Mouse (Mus musculus): ENCODE data around the gene Doxl2. TPM values are rescaled to one million over a fixed set of nuclear protein-coding genes. Genes with fewer than 3 reads are reported as not detected.

Doxl2 gene
- total RNA-seq, 2 experiments from 2014 or later, result not detected

DNA sequence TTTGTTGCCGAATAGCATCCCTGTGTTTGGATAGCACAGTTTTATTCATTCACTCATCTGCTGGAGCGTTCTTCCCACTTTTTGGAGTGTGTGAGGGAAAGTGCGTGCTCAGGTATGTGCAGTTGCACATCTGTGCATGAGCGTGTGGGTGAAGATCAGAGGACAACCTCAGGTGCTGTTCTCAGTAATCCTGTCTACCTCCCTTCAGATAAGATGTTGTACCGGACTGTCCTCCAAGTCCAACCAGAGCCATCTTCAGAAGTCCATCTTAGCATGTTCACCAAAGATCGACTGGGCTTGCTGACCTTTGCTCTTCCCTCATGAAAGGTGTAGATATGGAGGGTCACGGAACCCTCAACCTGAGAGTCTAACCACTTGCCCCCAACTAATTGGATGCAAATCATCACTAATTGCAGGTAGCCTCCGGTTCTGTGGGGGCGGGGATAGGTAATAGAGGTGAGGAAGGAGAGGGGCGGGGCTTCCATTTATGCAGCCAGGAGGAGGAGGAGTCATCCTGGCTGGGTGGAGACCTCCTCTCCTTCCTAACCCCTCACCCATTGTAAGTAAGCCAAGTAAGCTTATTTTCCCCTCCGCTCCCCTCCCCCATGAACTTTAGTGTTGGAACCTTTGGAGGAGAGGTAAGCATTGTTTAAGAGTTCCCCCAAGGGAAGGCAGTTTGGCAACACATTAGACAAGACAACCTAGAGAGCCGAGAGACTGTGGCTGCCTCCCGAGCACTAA is 33.8 kb downstream of the Doxl2 start:
- ATAC-seq (replicated peaks; ENCODE audit: low FRiP score, poor library complexity, severe bottlenecking), result no peak

DNA sequence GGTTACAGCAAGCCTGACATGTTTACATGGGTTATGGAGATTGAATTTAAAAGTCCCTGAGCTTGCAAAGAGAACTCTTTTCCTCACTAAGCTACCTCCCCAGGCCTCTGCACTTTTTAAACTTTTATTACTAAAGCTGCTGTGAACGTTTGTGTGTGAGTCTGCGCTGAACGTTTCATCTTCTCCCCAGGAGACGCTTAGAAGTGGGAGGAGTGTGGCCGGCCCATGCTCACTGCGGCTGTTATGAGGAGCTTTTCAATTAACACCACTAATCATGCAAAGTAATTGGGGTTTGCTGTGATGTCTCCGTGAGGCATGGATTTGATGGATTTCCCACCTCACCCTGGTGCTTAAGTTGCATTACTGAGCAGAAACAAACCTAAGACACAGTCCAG is 34.4 kb downstream of the Doxl2 start:
- no peak for ATAC-seq (replicated peaks; ENCODE audit: low FRiP score, poor library complexity, severe bottlenecking)

DNA sequence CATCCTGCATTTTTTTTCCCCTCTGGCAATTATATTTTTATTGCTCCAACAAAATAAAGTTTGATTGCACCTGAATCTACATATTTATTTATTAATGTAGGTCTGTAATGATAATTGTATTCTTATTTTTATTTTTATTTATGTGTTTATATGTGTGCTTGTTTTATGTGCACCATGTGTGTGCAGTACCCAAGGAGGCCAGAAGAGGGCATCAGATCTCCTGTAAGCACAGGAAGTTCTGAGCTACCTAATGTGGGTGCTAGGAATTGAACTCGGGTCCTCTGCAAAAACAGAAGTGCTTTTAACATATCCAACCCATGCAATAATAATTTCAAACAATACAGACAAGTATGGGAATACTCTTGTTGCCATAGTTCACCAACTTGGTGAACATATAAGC is 34.9 kb downstream of the Doxl2 start:
- ATAC-seq (replicated peaks; ENCODE audit: low FRiP score, poor library complexity, severe bottlenecking), result no peak

GRCm38 (mm10) chr6:49011191-49011590 is 36.4 kb downstream of the Doxl2 start:
- no peak for ATAC-seq (replicated peaks; ENCODE audit: low FRiP score, poor library complexity, severe bottlenecking)

GRCm38 (mm10) chr6:49013023-49013422 is 38.3 kb downstream of the Doxl2 start:
- no peak for ATAC-seq (replicated peaks; ENCODE audit: low FRiP score, poor library complexity, severe bottlenecking)

GRCm38 (mm10) chr6:49013458-49013857 is 38.7 kb downstream of the Doxl2 start:
- ATAC-seq (replicated peaks; ENCODE audit: low FRiP score, poor library complexity, severe bottlenecking), result no peak

- ATAC-seq (replicated peaks; ENCODE audit: low FRiP score, poor library complexity, severe bottlenecking), result no peak
Measured at GRCm38 (mm10) chr6:49017150-49017549, 42.4 kb downstream of the Doxl2 start.

GRCm38 (mm10) chr6:49019341-49019740 is 44.6 kb downstream of the Doxl2 start:
- ATAC-seq (replicated peaks; ENCODE audit: low FRiP score, poor library complexity, severe bottlenecking), result no peak

DNA sequence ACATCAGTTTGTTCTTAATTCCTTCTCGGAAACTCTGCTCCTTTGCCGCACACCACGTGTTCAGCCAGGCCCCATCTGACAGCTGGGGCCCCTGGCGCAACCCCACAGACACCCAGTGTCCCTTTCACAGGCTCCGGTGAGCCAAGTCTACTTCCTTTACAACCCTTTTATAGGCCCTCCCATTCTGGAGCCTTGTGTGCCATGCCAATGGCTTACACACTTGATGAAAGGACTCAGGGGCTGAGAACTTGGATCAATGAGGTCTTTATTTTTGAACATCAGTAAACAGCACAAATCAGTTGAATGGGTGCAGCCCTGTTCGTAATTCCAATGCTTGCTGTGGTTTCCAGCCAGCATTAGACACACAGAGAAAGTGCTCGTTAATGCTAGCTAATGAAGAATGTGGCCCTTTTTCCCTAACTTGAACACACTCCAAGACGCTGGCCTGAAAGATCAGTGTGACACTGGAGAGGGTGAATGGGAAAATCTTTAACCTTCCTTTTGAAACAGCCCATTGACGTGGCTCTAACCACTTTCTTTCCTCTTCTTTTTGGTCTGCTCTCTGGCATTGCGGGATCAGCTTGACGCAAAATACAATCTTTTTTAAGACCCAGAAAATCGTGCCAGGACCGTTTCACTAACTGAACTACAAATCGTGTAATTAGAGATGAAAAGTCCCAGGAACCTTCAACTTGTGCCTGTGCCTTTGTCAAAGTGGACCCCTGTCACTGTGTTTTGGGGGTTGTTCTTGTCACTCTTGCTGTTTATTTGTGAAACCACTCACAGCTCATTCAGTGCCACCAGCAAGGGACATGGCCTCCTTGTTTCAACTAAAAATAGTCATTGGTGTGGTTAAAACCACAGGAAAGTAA is 46.6 kb downstream of the Doxl2 start:
- no peak for ATAC-seq (replicated peaks; ENCODE audit: low FRiP score, poor library complexity, severe bottlenecking)

GRCm38 (mm10) chr6:49022384-49022783 is 47.6 kb downstream of the Doxl2 start:
- ATAC-seq (replicated peaks; ENCODE audit: low FRiP score, poor library complexity, severe bottlenecking), result no peak

- no peak for ATAC-seq (replicated peaks; ENCODE audit: low FRiP score, poor library complexity, severe bottlenecking)
Measured at GRCm38 (mm10) chr6:49023315-49023714, 48.6 kb downstream of the Doxl2 start.

- ATAC-seq (replicated peaks; ENCODE audit: low FRiP score, poor library complexity, severe bottlenecking), result no peak
Measured at GRCm38 (mm10) chr6:49025290-49025689, 50.5 kb downstream of the Doxl2 start.

DNA sequence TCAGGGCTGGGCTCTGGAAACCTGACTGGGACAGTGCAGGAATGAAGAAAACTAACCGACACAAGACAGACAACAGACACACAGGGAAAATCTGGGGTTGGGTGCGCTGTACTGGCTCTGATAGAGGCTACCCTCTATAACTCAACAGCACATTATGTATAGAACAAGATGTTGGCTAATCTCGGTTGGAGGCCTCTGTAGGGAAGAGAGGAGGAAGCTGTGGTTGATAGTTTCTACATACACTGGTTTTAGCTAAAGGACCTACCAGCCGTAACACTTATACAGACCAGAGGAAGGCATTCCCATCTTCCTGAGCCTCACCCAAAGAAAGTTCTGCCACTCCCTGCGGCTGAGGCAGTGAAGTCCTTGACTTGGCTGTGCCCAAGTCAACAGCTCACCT is 51.7 kb downstream of the Doxl2 start:
- no peak for ATAC-seq (replicated peaks; ENCODE audit: low FRiP score, poor library complexity, severe bottlenecking)

GRCm38 (mm10) chr6:49028019-49028418 is 53.3 kb downstream of the Doxl2 start:
- no peak for ATAC-seq (replicated peaks; ENCODE audit: low FRiP score, poor library complexity, severe bottlenecking)

Other genes starting within 250 kb of the Doxl2 start
- gene Gimap1, start 235.9 kb upstream of the Doxl2 start, total RNA-seq (2015; ENCODE audit: low replicate concordance), result 5.0 TPM in 1 of 2 replicates, not detected in the other
- gene Gimap1, start 235.9 kb upstream of the Doxl2 start, total RNA-seq (2017; ENCODE audit: low replicate concordance), result 0.17 and 1.1 TPM in 2 replicates
- 4.4 TPM in 1 of 2 replicates, not detected in the other for gene Gimap5, start 228.8 kb upstream of the Doxl2 start, total RNA-seq (2015; ENCODE audit: low replicate concordance)
- 2.6 and 6.8 TPM in 2 replicates for gene Gimap5, start 228.8 kb upstream of the Doxl2 start, total RNA-seq (2017; ENCODE audit: low replicate concordance)
- 2.1 TPM in 1 of 2 replicates, not detected in the other for gene Gimap3, start 204.1 kb upstream of the Doxl2 start, total RNA-seq (2015; ENCODE audit: low replicate concordance)
- 1.1 and 2.0 TPM in 2 replicates for gene Gimap3, start 204.1 kb upstream of the Doxl2 start, total RNA-seq (2017; ENCODE audit: low replicate concordance)
- 10.4 and 12.7 TPM in 2 replicates for gene Tmem176a, start 134.0 kb upstream of the Doxl2 start, total RNA-seq (2015; ENCODE audit: low replicate concordance)
- 1.4 and 3.2 TPM in 2 replicates for gene Tmem176a, start 134.0 kb upstream of the Doxl2 start, total RNA-seq (2017; ENCODE audit: low replicate concordance)
- gene Tmem176b, start 133.5 kb upstream of the Doxl2 start, total RNA-seq (2015; ENCODE audit: low replicate concordance), result 11.5 and 22.5 TPM in 2 replicates
- 5.7 and 25.1 TPM in 2 replicates for gene Tmem176b, start 133.5 kb upstream of the Doxl2 start, total RNA-seq (2017; ENCODE audit: low replicate concordance)
- not detected in 2 replicates for gene Aoc1, start 102.1 kb upstream of the Doxl2 start, total RNA-seq (2015; ENCODE audit: low replicate concordance)
- not detected in 2 replicates for gene Aoc1, start 102.1 kb upstream of the Doxl2 start, total RNA-seq (2017; ENCODE audit: low replicate concordance)
- not detected in 2 replicates for gene 1600015I10Rik, start 45.1 kb upstream of the Doxl2 start, total RNA-seq (2015; ENCODE audit: low replicate concordance)
- not detected in 2 replicates for gene 1600015I10Rik, start 45.1 kb upstream of the Doxl2 start, total RNA-seq (2017; ENCODE audit: low replicate concordance)
- gene Svs1, start 11.9 kb downstream of the Doxl2 start, total RNA-seq (2015; ENCODE audit: low replicate concordance), result not detected in 2 replicates
- not detected in 2 replicates for gene Svs1, start 11.9 kb downstream of the Doxl2 start, total RNA-seq (2017; ENCODE audit: low replicate concordance)
- gene Gpnmb, start 61.6 kb downstream of the Doxl2 start, total RNA-seq (2015; ENCODE audit: low replicate concordance), result not detected in 2 replicates
- gene Gpnmb, start 61.6 kb downstream of the Doxl2 start, total RNA-seq (2017; ENCODE audit: low replicate concordance), result 0.70 TPM in 1 of 2 replicates, not detected in the other
- 4.8 and 14.2 TPM in 2 replicates for gene Malsu1, start 98.8 kb downstream of the Doxl2 start, total RNA-seq (2015; ENCODE audit: low replicate concordance)
- gene Malsu1, start 98.8 kb downstream of the Doxl2 start, total RNA-seq (2017; ENCODE audit: low replicate concordance), result 0.77 and 2.2 TPM in 2 replicates
- not detected in 2 replicates for gene Igf2bp3, start 240.0 kb downstream of the Doxl2 start, total RNA-seq (2015; ENCODE audit: low replicate concordance)
- gene Igf2bp3, start 240.0 kb downstream of the Doxl2 start, total RNA-seq (2017; ENCODE audit: low replicate concordance), result not detected in 2 replicates

All from erythroblast, adult 5-6 weeks (primary cell).